Mouse (Mus musculus): ENCODE measurements around the gene Gm42372.

DNA sequence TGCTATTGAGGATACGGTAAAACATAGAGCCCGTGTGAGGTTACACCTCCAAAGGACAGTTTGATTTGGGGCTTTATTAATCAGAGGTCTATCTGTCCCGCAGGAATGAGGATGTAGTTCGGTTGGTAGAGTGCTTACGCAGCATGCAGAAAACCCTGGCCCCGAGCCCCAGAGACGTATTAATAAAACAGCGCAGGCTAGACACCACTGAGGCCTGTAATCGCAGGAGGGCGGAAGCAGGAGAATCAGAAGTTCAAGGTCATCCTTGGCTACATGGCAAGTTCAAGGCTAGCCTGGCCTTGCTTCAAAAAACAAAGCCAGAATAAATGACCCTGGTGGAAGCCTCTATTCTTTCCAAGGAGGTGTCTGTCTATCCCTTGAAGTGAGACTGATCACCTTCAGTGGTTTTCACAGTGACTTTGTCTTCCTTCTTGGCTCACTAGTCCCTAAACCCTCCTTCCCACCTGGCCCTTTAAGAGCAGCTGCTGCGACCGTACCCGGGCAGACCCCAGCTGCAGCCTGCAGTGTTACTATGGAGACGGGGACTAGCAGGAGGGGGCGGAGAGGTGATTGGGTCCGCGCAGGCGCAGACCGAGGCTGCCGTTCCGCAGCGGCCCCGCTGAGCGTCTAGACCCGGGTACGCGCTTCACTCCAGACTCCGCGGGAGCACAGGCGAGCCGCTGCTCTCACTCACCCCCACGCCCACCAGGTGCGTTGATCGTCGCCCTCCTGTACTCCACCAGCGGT, 38.7 kb upstream of the Gm42372 start, which contains the start of gene Pnmal2:
- no peak for TF ChIP-seq CTCF (IDR thresholded peaks at IDR 0.05; ENCODE audit: extremely low read depth, insufficient read depth, insufficient read length, insufficient replicate concordance)
- TF ChIP-seq POLR2A (IDR thresholded peaks at IDR 0.05; ENCODE audit: low read depth, low read length), result no peak

Data from spleen, adult 2 months (tissue).